Mouse (Mus musculus): Measurements from ENCODE around the gene Gm49630. TPM values are rescaled to one million over a fixed set of nuclear protein-coding genes. Genes with fewer than 3 reads are reported as not detected.
A peak's percentile ranks its signal among the peaks of the same experiment; 100 is the strongest.
"Not testable (repeated sequence)": the region's sequence is repeated elsewhere in the genome, so short reads cannot be mapped to it uniquely, and the experiment has no call there.

Gene Gm49630
- total RNA-seq, 2 experiments from 2014 or later: not detected

DNA sequence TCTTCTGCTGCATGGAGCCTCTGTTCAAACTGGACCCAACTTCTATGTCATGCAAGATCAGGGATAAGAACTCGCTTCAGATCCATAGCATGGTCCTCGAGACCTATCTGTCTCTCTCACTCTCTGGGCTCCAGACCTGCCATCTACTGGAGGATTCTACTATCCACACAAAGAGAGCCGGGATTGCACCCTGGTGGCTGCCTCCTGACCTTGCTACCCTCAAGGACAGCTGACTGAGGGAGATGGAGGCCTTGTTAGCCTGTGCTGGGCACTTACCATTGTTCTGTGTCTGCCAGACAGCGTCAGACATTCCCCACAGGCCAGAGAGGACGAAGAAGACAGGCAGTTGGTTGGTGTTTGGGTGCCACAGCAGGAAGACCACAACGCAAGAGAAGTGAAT, 2.4 kb downstream of the Gm49630 start:
- DNase-seq (ENCODE audit: low spot score in 2 of 2): not testable (repeated sequence)

DNA sequence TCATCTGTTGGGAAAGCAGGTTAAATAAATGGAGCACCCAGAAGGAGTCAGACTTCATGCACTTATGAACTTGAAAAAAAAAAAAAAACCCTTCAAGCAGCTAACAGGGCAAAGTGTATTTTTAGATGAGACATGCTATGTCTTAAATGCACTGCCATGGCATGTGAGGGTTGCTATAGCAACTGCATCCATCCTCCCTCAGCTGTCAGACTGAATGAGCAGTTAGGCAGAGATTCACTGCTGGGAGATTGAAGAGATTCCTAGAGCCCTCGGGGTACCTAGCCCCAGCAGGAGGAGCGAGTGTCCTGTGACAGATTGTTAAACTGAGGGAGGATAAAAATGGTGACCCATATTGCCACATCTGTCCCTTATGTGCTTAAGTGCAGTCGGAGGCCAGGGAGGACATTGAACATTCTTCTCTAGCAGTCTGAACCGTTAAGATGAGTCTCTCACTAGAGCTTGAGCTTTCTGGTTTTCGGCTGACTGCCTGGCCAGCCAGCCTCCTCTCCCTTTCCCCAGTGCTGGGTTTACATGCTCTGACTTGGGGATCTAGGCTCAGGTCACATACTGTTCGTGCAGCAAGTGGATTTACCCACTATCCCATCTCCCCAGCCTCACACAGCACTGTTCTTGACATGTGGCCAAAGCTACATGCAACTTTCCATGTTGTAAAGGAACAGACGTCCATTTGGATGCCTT, 5.0 kb downstream of the Gm49630 start:
- DNase-seq (ENCODE audit: low spot score in 2 of 2): not testable (repeated sequence)

- not testable (repeated sequence) for DNase-seq (ENCODE audit: low spot score in 2 of 2)
These were observed 5.5 kb downstream of the Gm49630 start for GRCm38 (mm10) chr17:7366265-7366664.

GRCm38 (mm10) chr17:7365615-7366014, 6.2 kb downstream of the Gm49630 start:
- not testable (repeated sequence) for DNase-seq (ENCODE audit: low spot score in 2 of 2)

DNA sequence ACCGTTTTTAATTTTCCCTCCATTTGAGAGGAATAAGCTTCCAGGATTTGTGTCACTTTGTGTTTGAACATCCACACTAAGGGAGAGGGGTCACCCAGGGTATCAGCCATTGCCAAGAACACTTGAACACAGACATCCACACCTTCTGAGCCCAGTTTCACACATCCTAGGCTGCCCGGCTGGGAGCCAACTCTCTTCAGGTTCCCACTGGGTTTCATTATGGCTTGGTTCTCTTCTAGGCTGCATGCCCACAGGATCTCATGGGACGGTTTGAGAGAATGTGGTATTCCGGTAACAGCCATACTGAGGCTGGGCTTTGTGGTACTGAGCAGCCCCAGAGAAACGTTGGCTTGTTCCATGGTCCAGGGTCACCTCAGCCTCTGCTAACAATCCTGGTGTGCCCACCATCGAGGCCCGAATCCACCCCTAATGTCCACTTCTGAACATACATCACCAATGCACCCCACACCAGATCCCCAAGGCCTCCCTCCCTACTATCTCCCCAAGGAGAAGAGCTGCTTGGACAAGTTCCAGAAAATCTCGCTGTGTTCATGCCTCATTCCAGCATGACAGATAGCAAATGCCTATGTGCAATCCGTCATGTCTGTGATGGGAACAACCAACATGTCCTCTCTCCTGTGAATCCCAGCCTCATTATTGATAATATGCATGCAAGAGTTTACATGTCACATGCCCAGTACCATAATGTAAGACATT, 10.9 kb downstream of the Gm49630 start:
- peak in 1 of 2 experiments; percentile 37 for DNase-seq (ENCODE audit: low spot score in 2 of 2)

DNA sequence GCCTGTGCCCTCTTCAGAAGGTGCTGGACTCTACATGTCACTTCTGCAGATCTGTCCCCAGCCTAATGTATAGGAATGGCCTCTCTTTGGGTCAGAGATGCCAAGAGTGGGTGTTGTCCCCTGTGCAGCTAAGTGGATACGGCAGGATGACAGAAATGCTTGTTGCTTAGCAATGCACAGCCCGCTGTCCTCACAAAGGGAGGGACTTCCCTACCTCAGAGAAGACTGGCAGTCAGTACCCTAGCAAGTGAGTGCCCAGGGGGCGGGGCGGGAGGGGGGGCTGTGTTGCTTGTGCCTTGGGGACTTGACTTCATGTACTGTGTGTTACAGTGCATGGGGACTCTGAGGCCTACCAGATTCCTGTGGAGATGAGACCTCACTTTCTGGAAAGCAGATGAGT, 12.0 kb downstream of the Gm49630 start:
- DNase-seq (ENCODE audit: low spot score in 2 of 2): not testable (repeated sequence)

GRCm38 (mm10) chr17:7352596-7352995, 19.2 kb downstream of the Gm49630 start, which contains the start of gene Ttll2:
TSS of gene Ttll2 (minus strand) at chr17:7352696.
- DNase-seq (ENCODE audit: low spot score in 2 of 2): not testable (repeated sequence)

DNA sequence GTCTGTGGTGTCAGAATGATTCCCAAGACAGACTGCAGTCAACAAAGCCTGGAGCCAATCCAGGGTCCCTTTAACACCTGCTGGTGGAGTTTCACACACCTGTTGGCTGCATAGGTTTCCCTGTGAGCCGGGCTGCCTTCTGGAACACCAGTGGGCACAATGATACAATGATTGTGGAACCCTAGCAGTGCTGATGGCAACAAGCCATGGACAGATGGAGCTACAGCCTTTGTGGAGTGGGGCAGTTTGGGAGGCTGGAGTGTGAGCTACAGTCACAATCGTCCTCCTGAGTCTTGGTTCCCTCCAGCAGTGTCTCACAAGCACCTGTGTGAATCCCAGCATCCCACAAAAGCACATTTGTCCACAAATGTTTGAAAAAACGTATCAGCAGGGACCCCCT, 23.0 kb downstream of the Gm49630 start:
- not testable (repeated sequence) for DNase-seq (ENCODE audit: low spot score in 2 of 2)

GRCm38 (mm10) chr17:7337381-7337780, 34.4 kb downstream of the Gm49630 start:
- not testable (repeated sequence) for DNase-seq (ENCODE audit: low spot score in 2 of 2)

- DNase-seq (ENCODE audit: low spot score in 2 of 2): not testable (repeated sequence)
These were observed 39.0 kb downstream of the Gm49630 start for GRCm38 (mm10) chr17:7332745-7333144.

DNA sequence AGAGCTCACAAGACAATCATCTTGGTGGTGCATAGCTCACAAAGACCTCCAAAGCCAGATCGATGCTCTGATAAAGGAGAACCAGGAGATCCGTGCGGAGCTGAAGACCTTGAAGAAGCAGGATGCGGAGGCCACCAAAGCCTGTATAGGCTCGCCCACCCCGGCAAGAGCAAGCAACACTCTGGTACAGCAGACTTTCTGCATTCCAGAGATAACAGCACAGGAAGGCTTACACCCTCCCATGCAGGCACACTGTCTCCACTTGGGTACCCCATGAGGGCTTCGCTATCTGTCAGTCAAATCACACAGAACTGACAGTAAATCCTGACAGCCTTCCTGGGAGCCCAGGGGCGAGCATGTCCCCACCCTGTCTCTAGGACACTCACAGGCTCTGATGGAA, 45.4 kb downstream of the Gm49630 start:
- DNase-seq (ENCODE audit: low spot score in 2 of 2): not testable (repeated sequence)

GRCm38 (mm10) chr17:7324346-7324745, 47.4 kb downstream of the Gm49630 start, which contains the start of gene Tcp10a:
TSS of gene Tcp10a (plus strand) at chr17:7324646.
- not testable (repeated sequence) for DNase-seq (ENCODE audit: low spot score in 2 of 2)

GRCm38 (mm10) chr17:7319789-7320188, 52.0 kb downstream of the Gm49630 start:
- not testable (repeated sequence) for DNase-seq (ENCODE audit: low spot score in 2 of 2)

GRCm38 (mm10) chr17:7315693-7316382, 55.9 kb downstream of the Gm49630 start:
- DNase-seq (ENCODE audit: low spot score in 2 of 2): not testable (repeated sequence)

DNA sequence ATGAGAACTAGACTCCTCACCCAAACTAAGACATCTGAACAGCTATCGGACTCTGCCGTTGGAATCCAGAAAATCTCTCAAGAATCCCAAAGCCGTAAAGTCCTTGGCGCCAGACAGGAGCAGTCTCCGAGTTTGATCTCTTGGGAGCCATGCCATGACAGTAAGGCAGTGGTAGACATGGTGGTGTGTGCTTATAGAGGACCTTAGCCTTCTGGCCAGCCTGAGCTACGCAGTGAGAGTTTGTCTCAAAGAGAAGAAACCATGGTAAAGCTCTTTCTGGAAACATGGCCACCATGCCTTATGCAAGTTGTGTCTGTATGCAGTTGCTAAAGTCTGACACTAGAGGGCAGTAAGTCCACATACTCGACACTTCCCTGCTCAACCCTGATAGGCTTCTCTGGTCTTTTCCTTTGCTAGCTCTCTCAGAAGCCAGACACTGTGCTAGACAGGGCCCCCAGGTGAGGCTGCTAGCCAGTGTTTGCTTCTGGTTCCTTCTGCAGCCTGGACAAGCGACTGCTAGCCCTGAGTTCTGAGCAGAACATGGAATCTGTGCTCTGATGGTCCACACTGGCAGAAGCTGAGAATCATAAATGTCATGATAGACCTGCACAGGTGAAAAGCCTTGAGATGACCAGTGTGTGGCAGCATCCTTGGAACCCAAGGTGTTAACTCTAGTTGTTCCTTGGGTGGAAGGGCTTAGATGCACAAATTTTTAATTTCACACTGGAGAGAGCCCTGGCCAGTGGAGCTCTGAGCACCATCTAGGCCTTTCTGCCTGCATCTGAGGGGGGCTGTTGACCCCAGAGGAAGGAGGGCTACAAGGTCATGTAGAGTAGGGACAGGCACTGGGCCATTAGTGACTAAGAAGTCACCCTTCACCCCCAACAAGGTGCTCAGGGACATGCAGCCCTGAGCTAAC, 65.2 kb downstream of the Gm49630 start:
- DNase-seq (ENCODE audit: low spot score in 2 of 2): peak; percentile 57 to 65

Other genes with a start within 250 kb of the Gm49630 start
- 10 to 100 TPM; 27.0 to 27.4 TPM for gene Rps6ka2, start 201.9 kb downstream of the Gm49630 start, total RNA-seq (2021)
- under 1 TPM in 1 of 2 experiments, not detected in 1; 0.47 TPM for gene Tcp10a, start 47.3 kb downstream of the Gm49630 start, total RNA-seq (2021)
- not detected for gene Ttll2, start 19.3 kb downstream of the Gm49630 start, total RNA-seq (2021)
- under 1 TPM in 1 of 2 experiments, not detected in 1; 0.18 TPM for gene Unc93a2, start 13.5 kb upstream of the Gm49630 start, total RNA-seq (2021)

Data from layer of hippocampus, postnatal 10 days (tissue).